Mouse (Mus musculus): Measurements from ENCODE around the gene Cd52.

Cd52 gene

DNA sequence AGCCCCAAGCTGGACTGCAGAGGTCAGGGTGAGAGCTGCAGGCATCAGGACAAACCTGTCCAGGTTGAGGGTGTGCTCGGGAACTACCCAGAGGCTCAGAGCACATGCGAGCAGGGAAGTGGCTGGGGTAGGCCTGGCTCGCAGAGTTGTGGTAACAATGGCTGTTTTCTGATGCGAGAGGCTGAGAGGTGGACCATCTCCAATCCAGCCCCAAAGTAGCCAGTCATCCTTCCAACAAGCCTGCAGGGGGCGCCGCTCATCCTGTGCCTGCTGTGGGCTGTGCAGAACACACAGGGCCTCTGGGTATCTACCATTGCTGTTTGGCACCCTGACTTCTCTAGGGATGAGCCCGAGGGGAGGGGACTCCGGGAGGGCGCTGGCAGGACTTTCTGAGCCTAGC is 24.8 kb upstream of the Cd52 start:
- DNase-seq (ENCODE audit: extremely low spot score, low read depth, low spot score) = no peak

DNA sequence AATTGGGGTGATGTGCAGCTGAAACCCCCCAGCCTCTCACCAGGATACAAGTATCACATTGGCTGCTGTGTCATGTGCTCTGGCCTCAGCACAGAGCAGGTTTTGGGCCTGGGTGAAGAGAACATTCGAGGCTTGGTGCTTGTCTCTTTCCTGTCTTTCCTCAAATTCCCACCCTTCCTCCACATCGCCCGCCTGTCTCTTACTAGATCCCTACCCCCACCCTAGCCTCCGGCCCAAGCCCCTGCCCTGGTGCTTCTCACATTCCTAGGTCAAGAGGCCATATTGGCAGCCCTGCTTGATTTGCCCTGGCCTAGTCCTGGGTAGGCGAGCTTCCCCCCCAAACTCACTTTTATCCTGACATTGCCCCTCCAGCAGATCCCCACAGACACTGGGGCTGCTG is 24.2 kb upstream of the Cd52 start:
- no peak for DNase-seq (ENCODE audit: extremely low spot score, low read depth, low spot score)

DNA sequence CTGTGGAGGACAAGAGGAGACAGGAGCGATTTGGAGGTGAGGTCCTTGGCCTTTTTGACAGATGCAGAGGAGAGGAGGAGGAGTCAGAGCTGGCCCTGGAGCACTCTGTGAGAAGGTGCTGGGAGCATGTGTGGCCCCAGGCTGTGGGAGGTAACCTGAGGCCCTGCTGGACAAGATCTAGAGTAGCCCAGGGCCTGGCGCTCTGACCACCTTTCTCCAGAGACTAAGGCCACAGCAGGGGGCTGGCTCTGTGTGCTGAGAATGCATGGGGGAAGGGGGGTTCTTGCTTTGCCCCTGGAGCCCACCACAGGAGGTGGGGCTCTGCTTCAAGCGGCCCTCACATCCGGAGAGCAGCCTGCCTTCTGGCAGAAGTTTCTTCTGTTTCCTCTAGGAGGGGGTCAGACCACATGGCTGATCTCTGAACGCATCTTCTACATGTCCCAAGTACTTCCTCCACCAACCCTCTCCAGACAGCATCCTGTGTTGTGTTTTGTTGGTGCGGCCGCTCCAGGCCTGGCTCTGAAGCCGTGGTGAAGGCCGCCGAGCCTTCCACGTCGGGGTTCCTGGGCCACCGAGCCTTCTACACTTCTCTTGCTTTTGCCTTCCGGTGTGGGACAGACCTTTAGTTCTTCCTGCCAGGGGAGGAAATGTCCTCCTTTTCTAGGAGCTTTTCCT is 23.4 kb upstream of the Cd52 start:
- no peak for DNase-seq (ENCODE audit: extremely low spot score, low read depth, low spot score)

DNA sequence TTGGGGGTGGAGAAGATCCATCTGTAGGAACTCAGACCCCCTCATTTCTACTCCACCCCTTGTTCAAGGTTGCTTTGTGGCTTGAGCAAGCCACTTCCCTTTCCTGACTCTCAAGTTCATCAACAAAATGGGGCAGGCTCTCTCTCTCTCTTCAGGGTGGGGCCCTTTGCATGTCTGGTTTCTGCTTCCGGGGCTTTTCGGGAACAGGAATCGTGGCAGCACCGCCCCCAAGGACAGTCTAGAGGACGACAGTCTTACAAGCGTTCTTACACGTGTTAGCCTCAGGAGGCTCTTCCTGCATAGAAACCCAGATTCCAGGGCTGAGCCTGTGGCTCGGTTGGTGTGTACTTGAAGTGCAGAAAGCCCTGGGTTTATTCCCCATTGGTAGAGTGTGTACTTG is 22.1 kb upstream of the Cd52 start:
- DNase-seq (ENCODE audit: extremely low spot score, low read depth, low spot score) = no peak

DNA sequence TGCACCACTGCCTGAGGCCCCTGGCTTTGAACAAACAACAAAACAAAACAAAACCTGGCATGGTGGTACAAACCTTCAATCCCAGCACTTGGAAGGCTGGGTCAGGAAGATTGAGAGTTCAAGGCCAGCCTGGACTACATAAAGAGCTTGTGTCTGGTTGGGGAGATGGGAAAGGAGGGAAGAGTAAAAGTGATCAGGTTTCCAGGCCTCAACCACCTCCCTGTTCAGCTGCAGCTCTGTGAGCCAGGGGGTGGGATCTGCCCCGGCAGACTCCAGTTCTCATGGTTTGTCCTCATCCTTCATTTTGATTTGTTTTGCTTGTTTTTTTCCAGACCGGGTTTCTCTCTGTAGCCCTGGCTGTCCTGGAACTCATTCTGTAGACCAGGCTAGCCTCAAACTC is 21.6 kb upstream of the Cd52 start:
- DNase-seq (ENCODE audit: extremely low spot score, low read depth, low spot score) = no peak

DNA sequence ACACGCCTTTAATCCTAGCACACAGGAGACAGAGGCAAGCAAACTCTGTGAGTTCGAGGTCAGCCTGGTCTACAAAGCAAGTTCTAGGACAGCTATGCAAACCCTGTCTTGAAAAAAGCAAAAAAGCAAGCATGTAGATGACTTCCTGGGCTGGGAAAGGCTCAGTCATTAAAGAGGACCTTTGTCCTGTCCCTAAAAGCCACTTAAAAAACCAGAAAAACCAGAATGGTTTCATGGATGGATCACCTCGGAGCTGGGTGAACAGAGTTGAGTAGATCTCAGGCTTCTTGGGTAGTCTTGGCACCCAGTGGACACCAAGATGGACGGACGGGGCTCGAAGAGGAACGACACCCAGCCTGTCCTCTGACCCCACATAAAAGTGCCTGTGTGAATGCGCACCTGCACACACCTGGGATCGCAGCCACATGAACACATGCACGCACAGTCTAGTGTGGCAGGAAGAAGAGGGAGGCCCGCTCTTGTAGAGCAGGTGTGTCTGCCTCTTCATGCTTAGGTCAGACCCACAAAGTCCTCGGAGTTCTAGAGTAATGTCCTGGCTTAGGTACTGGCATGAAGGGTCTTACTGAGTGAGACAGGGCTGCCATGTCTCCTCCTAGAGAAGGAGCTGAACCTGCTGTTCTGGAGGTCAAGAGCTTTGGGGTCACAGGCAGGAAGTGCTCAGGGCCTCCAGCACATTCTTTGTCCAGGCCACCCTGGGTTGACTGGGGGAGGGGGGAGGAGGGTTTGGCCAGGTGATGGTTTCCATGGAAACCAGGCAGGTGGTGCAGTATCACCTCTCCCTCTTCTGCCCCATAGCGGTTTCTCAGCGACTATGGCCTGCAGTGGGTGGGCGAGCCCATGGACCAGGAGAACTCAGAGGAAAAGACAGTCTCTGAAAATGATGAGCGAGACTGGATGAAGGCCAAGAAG is 20.6 kb upstream of the Cd52 start:
- DNase-seq (ENCODE audit: extremely low spot score, low read depth, low spot score) = no peak

- no peak for DNase-seq (ENCODE audit: extremely low spot score, low read depth, low spot score)
These were observed 19.2 kb upstream of the Cd52 start for GRCm38 (mm10) chr4:134114038-134114437.

DNA sequence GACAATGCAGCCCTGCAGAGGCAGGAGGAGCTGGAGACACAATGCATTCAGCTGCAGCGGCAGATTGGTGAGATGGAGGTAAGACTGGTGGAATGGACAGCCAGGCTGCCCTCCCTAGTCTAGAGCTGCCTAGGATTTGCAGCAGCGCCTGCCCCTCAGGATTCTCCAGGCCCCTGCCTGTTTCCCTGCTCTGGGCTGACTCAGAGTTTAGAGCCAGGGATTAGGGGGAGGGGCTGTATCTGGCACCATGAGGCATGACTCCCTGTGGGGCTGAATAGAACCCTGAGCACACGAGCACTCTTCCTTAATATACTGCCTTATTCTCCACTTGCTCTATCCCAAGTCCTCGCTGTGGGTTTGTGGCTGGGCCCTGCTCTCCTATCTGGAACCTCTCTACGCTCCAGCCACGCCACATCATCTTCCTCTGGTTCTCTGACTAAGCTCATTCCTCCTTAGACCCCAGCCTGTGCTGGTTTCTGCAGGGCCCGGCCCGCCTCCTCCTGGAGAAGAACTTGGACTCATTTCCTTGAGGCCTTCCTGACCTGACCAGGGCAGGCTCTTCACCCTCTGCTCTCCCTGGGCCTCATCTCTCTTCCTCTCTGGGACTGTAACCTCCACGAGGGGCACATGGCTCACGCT is 18.6 kb upstream of the Cd52 start:
- no peak for DNase-seq (ENCODE audit: extremely low spot score, low read depth, low spot score)

DNA sequence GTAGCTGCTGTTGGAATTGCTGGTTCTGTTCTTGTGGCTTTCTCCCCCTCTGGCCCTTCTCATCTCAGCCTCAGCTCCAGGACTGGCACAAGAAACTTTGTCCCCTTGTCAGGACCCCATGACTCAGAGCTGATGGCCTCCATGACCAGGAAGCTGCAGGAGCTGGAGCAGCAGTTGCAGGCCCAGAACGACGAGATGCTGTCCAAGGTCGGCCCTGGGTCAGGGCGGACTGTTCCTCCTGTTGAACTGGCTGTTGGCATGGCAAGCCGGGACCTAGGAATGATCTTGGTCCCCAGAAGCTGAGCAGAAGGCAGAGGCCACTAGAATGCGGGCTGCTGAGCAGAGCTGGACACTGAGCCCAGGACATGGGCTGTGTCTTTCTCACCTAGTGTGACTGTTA is 17.5 kb upstream of the Cd52 start:
- no peak for DNase-seq (ENCODE audit: extremely low spot score, low read depth, low spot score)

DNA sequence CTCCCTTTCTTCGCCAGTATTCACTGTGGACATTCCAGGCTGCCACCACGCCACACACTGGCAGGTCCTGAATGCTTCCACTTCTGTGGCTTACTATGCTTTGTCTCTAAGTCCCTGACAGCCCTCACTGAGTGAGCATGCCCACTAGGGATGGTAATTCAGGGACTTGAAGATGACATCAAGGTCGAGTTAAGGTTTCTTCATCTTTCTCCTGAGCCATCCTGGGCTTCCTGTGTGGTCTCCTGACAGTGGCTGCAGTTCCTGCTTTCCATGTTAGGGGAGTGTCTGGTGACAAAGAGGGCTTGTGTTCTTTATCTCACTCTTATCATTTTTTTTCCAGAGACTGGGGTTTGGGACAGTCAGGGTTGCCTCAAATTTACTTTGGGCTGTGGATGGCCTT is 15.8 kb upstream of the Cd52 start:
- no peak for DNase-seq (ENCODE audit: extremely low spot score, low read depth, low spot score)

DNA sequence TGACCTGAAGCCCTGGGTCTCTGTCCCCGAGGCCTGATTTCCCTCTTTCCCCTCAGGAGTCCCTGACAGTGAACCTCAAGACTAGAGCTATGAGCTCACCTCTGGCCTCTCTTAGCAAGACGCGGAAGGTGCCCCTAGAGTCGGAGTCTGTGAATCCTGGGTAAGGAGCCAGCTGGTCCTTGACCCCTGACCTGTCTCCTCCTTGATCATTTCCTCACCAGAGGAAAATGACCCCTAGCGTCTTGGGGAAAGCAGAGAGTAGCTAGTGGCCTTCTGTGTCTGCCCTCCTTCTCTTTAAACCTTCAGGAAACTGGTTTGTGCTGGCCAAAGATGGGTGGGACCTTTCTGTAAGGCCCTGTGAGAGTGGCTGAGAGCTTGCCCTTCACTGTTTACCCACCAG is 13.3 kb upstream of the Cd52 start:
- DNase-seq (ENCODE audit: extremely low spot score, low read depth, low spot score) = no peak

DNA sequence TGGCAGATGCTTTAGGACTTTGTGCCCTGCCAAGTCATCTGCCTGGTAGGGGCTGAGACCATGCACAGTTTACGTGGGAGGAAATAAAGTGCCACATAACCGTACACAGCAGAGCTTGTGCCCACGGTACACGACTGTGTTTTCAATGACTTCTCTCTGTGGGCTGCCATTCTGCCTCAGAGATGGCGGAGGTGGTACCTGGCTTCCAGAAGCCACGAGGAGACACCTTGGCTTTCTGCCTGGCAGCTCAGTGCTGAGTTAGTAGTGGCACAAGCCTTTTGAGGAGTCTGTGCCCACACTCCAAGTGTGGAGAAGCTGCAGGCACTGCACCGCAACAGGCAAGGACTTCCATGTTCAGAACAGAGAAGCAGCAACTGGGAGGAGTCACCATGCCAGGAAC is 12.8 kb upstream of the Cd52 start:
- DNase-seq (ENCODE audit: extremely low spot score, low read depth, low spot score) = no peak

- DNase-seq (ENCODE audit: extremely low spot score, low read depth, low spot score) = no peak
These were observed 11.2 kb upstream of the Cd52 start for GRCm38 (mm10) chr4:134106105-134106504.

DNA sequence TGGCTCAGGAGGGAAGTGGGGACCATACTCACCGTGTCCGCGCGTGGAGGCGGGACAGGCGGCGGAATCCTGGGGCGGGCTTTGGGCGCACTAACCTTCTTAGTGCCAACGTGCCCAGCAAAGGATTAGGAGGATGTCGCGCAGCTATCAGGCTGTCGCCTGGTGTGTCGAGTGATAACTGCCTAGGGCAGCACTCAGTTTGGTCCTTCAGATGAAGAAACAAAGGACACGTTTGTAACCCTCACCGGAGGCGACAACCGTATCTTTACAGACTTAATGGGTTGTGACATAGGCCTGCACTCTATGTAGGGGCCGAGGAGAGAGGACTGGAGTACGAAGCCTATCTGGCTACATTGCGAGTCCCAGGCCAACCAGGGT is 7.8 kb upstream of the Cd52 start:
- DNase-seq (ENCODE audit: extremely low spot score, low read depth, low spot score) = no peak

DNA sequence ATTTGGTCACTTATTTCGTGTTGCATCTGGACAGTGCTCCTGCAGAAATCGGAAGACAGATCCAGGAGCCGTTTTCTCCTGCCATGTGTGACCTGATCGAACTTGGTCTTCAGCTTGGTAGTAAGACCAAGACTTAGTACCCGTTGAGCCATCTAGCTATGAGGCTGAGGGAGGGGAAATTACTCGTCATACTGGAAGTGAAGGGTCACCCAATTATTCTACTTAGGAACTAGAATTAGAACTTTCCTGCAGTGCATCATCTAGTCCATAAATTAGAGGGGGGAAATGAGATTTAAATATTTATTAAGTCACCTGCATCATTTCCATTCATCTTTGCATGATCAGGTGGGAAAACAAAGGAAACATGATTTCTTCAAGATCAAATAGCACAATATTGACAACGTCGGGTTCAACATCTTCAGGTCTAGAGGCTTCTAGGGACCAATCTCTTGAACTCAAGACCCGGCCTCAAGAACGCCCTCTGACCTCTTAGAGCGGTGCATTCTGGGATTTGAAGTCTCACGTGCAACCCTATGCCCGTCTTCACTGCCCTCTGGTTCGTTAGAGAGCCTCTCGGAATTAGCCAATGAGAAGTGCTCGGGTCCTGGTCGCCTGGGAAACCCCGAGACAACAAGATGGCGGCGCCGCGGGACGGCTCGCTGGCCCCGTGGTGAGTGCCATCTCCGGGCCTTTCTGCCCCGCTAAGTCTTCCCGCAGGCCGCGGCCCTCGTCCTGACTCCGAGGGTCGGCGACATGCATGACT is 7.3 kb upstream of the Cd52 start, which contains the start of gene Ubxn11:
Gene Ubxn11, plus strand, starts transcription at position 592 of the 763 bp plus-strand sequence.
- DNase-seq (ENCODE audit: extremely low spot score, low read depth, low spot score) = peak; percentile 79

- no peak for DNase-seq (ENCODE audit: extremely low spot score, low read depth, low spot score)
These were observed 5.4 kb upstream of the Cd52 start for GRCm38 (mm10) chr4:134100245-134100644.

DNA sequence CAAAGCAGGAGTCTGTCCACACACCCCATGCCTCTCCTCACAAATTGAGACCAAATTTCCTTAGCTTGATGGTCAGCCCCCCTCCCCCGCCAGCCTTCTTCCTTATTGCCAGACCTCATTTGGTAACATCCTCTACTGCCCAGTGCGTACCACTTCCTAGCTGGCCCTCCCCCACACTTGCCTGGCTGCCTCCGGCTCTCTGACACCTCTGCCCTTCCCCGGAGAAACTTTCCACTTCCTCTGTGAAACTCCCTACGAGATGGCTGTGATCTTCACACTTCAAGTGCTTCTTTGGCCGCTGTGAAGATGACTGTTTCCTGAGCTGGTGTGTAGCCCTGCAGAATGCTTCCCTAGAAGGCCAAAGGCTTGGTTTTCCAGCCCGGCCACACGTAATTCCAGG is 3.7 kb upstream of the Cd52 start:
- DNase-seq (ENCODE audit: extremely low spot score, low read depth, low spot score) = no peak

- DNase-seq (ENCODE audit: extremely low spot score, low read depth, low spot score) = no peak
These were observed 2.2 kb upstream of the Cd52 start for GRCm38 (mm10) chr4:134097015-134097608.

GRCm38 (mm10) chr4:134096120-134096519 is 1.2 kb upstream of the Cd52 start:
- DNase-seq (ENCODE audit: extremely low spot score, low read depth, low spot score) = no peak

DNA sequence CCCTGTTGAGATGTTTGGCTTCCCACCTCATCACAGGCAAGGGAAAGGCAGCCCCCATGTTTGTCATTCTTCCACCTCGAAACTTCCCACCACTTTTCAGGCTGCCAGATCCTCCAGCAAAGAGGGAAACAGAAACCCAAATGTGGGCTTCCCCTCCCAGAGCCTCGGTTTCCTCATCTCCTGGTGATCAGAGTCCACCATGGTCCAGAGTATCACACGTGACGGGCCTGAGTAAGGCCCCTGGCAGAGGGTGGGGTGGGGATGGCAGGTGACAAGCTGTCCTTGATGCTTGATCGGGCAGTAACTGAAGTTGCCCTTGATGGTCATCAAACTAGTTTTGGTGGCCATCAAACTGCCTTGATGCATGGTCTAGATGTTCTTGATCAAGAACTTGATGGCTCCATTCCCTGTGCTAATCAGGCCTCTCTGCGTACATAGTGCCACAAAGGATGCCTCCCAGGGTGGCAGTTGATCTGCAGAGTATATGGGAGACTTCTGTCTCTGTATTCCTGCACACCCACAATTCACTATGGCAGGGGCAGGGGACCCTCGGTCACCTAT is 798 bp downstream of the Cd52 start:
- no peak for DNase-seq (ENCODE audit: extremely low spot score, low read depth, low spot score)
